Mouse (Mus musculus): ENCODE measurements at regions not wholly inside any gene's neighbourhood (a gene's known extent, or its start where the extent isn't known, plus 50 kb on each side); places are given as distances from the start of the nearest gene placed in this dataset.

GRCm38 (mm10) chr1:166793717-166794081, 112.1 kb upstream of the Fmo9 start:
- Histone ChIP-seq H3K27ac (no peak overlapping the region), H3K9ac (no peak overlapping the region), H3K4me3 (no peak overlapping the region), H3K36me3 (no peaks in the 10 kb centered on the region), H3K27me3 (no peaks in the 10 kb centered on the region), H3K4me1 (no peaks in the 10 kb centered on the region), H3K9me3 (no peaks in the 10 kb centered on the region), H3K4me2 (no peak overlapping the region)
- ATAC-seq (ENCODE audit: borderline replicate concordance, extremely low read depth, low FRiP score, low TSS enrichment) = no peak
- 54% methylated on average over 1 of the region's 1 CpGs for WGBS

- no peak overlapping the region for H3K4me3 ChIP-seq
- H3K27ac ChIP-seq = no peak overlapping the region
- H3K4me1 ChIP-seq = no peaks in the 10 kb centered on the region
- no peaks in the 10 kb centered on the region for H3K9me3 ChIP-seq
- no peaks in the 10 kb centered on the region for H3K36me3 ChIP-seq
- ATAC-seq (ENCODE audit: borderline replicate concordance, extremely low read depth, low FRiP score, low TSS enrichment) = no peak
- H3K27me3 ChIP-seq = no peaks in the 10 kb centered on the region
- WGBS = 55% methylated on average over 14 of the region's 14 CpGs
- H3K4me2 ChIP-seq = no peak overlapping the region
- H3K9ac ChIP-seq = no peak overlapping the region
Measured at GRCm38 (mm10) chr1:166794622-166795244, 113.1 kb upstream of the Fmo9 start.

GRCm38 (mm10) chr1:166795613-166796012, 114.0 kb upstream of the Fmo9 start:
- Histone ChIP-seq H3K9ac (no peak overlapping the region), H3K9me3 (no peaks in the 10 kb centered on the region), H3K27ac (no peak overlapping the region), H3K36me3 (no peaks in the 10 kb centered on the region), H3K4me2 (no peak overlapping the region), H3K27me3 (no peaks in the 10 kb centered on the region), H3K4me3 (no peak overlapping the region), H3K4me1 (no peaks in the 10 kb centered on the region)
- WGBS = 75% methylated on average over 4 of the region's 4 CpGs
- no peak for ATAC-seq (ENCODE audit: borderline replicate concordance, extremely low read depth, low FRiP score, low TSS enrichment)

GRCm38 (mm10) chr1:166796362-166796925, 114.8 kb upstream of the Fmo9 start:
- H3K4me1 ChIP-seq = no peaks in the 10 kb centered on the region
- no peak overlapping the region for H3K27ac ChIP-seq
- H3K9ac ChIP-seq = no peak overlapping the region
- ATAC-seq (ENCODE audit: borderline replicate concordance, extremely low read depth, low FRiP score, low TSS enrichment) = no peak
- H3K36me3 ChIP-seq = no peaks in the 10 kb centered on the region
- no peak overlapping the region for H3K4me3 ChIP-seq
- no peaks in the 10 kb centered on the region for H3K27me3 ChIP-seq
- 50% methylated on average over 6 of the region's 6 CpGs for WGBS
- no peaks in the 10 kb centered on the region for H3K9me3 ChIP-seq
- H3K4me2 ChIP-seq = no peak overlapping the region

GRCm38 (mm10) chr1:166796931-166797330, 115.3 kb upstream of the Fmo9 start:
- ATAC-seq (ENCODE audit: borderline replicate concordance, extremely low read depth, low FRiP score, low TSS enrichment) = no peak
- 69% methylated on average over 4 of the region's 4 CpGs for WGBS

GRCm38 (mm10) chr1:166800953-166801603, 119.4 kb upstream of the Fmo9 start:
- no peaks in the 10 kb centered on the region for H3K27me3 ChIP-seq
- no peak overlapping the region for H3K4me3 ChIP-seq
- no peaks in the 10 kb centered on the region for H3K36me3 ChIP-seq
- no peak for ATAC-seq (ENCODE audit: borderline replicate concordance, extremely low read depth, low FRiP score, low TSS enrichment)
- no peak overlapping the region for H3K27ac ChIP-seq
- no peak overlapping the region for H3K4me2 ChIP-seq
- H3K4me1 ChIP-seq = no peaks in the 10 kb centered on the region
- H3K9ac ChIP-seq = no peak overlapping the region
- no peaks in the 10 kb centered on the region for H3K9me3 ChIP-seq
- WGBS = 76% methylated on average over 11 of the region's 11 CpGs

More at GRCm38 (mm10) chr1:166796931-166797330, 115.3 kb upstream of the Fmo9 start:
- H3K4me3 ChIP-seq = no peak overlapping the region
- H3K4me1 ChIP-seq = no peaks in the 10 kb centered on the region
- H3K4me2 ChIP-seq = no peak overlapping the region
- no peaks in the 10 kb centered on the region for H3K27me3 ChIP-seq
- no peak overlapping the region for H3K9ac ChIP-seq
- H3K9me3 ChIP-seq = no peaks in the 10 kb centered on the region
- no peak overlapping the region for H3K27ac ChIP-seq
- H3K36me3 ChIP-seq = no peaks in the 10 kb centered on the region

GRCm38 (mm10) chr1:166801929-166802328, 120.3 kb upstream of the Fmo9 start:
- Histone ChIP-seq H3K27me3 (no peaks in the 10 kb centered on the region), H3K27ac (no peak overlapping the region), H3K4me1 (no peaks in the 10 kb centered on the region), H3K9me3 (no peaks in the 10 kb centered on the region), H3K9ac (no peak overlapping the region), H3K36me3 (no peaks in the 10 kb centered on the region), H3K4me2 (no peak overlapping the region), H3K4me3 (no peak overlapping the region)
- WGBS = 29% methylated on average over 4 of the region's 4 CpGs
- no peak for ATAC-seq (ENCODE audit: borderline replicate concordance, extremely low read depth, low FRiP score, low TSS enrichment)

GRCm38 (mm10) chr1:166803928-166804327, 122.3 kb upstream of the Fmo9 start:
- Histone ChIP-seq H3K27me3 (no peaks in the 10 kb centered on the region), H3K9ac (no peak overlapping the region), H3K27ac (no peak overlapping the region), H3K9me3 (no peaks in the 10 kb centered on the region), H3K36me3 (no peaks in the 10 kb centered on the region), H3K4me3 (no peak overlapping the region), H3K4me2 (no peak overlapping the region), H3K4me1 (no peaks in the 10 kb centered on the region)
- WGBS = 57% methylated on average over 2 of the region's 2 CpGs
- no peak for ATAC-seq (ENCODE audit: borderline replicate concordance, extremely low read depth, low FRiP score, low TSS enrichment)

- Histone ChIP-seq H3K27ac (no peak overlapping the region), H3K4me2 (no peak overlapping the region), H3K36me3 (no peaks in the 10 kb centered on the region), H3K9me3 (no peaks in the 10 kb centered on the region), H3K4me3 (no peak overlapping the region), H3K27me3 (no peaks in the 10 kb centered on the region), H3K4me1 (no peaks in the 10 kb centered on the region), H3K9ac (no peak overlapping the region)
- 49% methylated on average over 1 of the region's 1 CpGs for WGBS
- ATAC-seq (ENCODE audit: borderline replicate concordance, extremely low read depth, low FRiP score, low TSS enrichment) = no peak
Measured at GRCm38 (mm10) chr1:166804333-166804732, 122.7 kb upstream of the Fmo9 start.

- no peak for ATAC-seq (ENCODE audit: borderline replicate concordance, extremely low read depth, low FRiP score, low TSS enrichment)
- H3K4me2 ChIP-seq = no peak overlapping the region
- H3K9me3 ChIP-seq = no peaks in the 10 kb centered on the region
- WGBS = 60% methylated on average over 7 of the region's 7 CpGs
- no peak overlapping the region for H3K9ac ChIP-seq
- no peak overlapping the region for H3K4me3 ChIP-seq
- no peaks in the 10 kb centered on the region for H3K36me3 ChIP-seq
- no peak overlapping the region for H3K27ac ChIP-seq
- H3K4me1 ChIP-seq = no peaks in the 10 kb centered on the region
- H3K27me3 ChIP-seq = no peaks in the 10 kb centered on the region
Measured at GRCm38 (mm10) chr1:166807163-166807945, 125.7 kb upstream of the Fmo9 start.

- no peak overlapping the region for H3K27ac ChIP-seq
- no peak overlapping the region for H3K4me2 ChIP-seq
- H3K4me3 ChIP-seq = no peak overlapping the region
- H3K36me3 ChIP-seq = no peaks in the 10 kb centered on the region
- no peaks in the 10 kb centered on the region for H3K4me1 ChIP-seq
- H3K27me3 ChIP-seq = no peaks in the 10 kb centered on the region; the same call in 1 of the 2 replicates
- WGBS = 52% methylated on average over 9 of the region's 9 CpGs
- no peaks in the 10 kb centered on the region for H3K9me3 ChIP-seq
- no peak for ATAC-seq (ENCODE audit: borderline replicate concordance, extremely low read depth, low FRiP score, low TSS enrichment)
- no peak overlapping the region for H3K9ac ChIP-seq
Measured at GRCm38 (mm10) chr1:166811341-166812071, 129.9 kb upstream of the Fmo9 start.

Measured in lung, embryonic 15.5 days (tissue).